ENCODE assay signal across 15 mouse cellular contexts in genomic region chr2:10558816-10559215, GRCm38 (mm10).
"Had no signal": no experiment of that assay in that cellular context is flagged by ENCODE, and none has a peak within 500 bp of the region (broad histone marks: within the 10 kb centered on the region; RNA-seq: fewer than 3 reads in every experiment).

No protein-coding gene starts in this region.

- H3K36me3 ChIP-seq: midbrain, embryonic 13.5 days; midbrain, embryonic 15.5 days; neural tube, embryonic 12.5 days; stomach, embryonic 15.5 days had no signal

- H3K4me3 ChIP-seq: megakaryocyte, embryonic 14.5 days; midbrain, embryonic 13.5 days; midbrain, embryonic 15.5 days; neural tube, embryonic 12.5 days; stomach, embryonic 15.5 days had no signal

- H3K9ac ChIP-seq: lung, embryonic 14.5 days; midbrain, embryonic 13.5 days; midbrain, embryonic 15.5 days; neural tube, embryonic 12.5 days; stomach, embryonic 15.5 days had no signal

- ATAC-seq: midbrain, embryonic 13.5 days; midbrain, embryonic 15.5 days had no signal

- H3K4me2 ChIP-seq: lung, embryonic 14.5 days; midbrain, embryonic 11.5 days; midbrain, embryonic 13.5 days; midbrain, embryonic 15.5 days; neural tube, embryonic 12.5 days; stomach, embryonic 15.5 days had no signal

- H3K9me3 ChIP-seq: megakaryocyte, embryonic 14.5 days; midbrain, embryonic 13.5 days; midbrain, embryonic 15.5 days; neural tube, embryonic 12.5 days; stomach, embryonic 15.5 days had no signal

- H3K4me1 ChIP-seq: midbrain, embryonic 13.5 days; midbrain, embryonic 15.5 days; neural tube, embryonic 12.5 days; stomach, embryonic 15.5 days had no signal

- DNase-seq: lung, embryonic 14.5 days; lung, postnatal 14 days; lung, postnatal 36 days; right cerebral cortex, postnatal 14 days; thymus, adult 2 months; thymus, postnatal 25 days; thymus, postnatal 4 days had no signal

- H3K27me3 ChIP-seq: megakaryocyte, embryonic 14.5 days; midbrain, embryonic 13.5 days; midbrain, embryonic 15.5 days; neural tube, embryonic 12.5 days; stomach, embryonic 15.5 days had no signal

- H3K27ac ChIP-seq: macrophage; midbrain, embryonic 13.5 days; midbrain, embryonic 15.5 days; neural tube, embryonic 12.5 days; stomach, embryonic 15.5 days; stomach, postnatal 0 days had no signal
